Mouse (Mus musculus) layer of hippocampus, adult 9-11 months (tissue): ENCODE results near the gene Nmt2.
A peak's percentile ranks its signal among the peaks of the same experiment; 100 is the strongest.

Experiments used
- DNase-seq: peaks from one replicate; pipeline ENCODE4 v3.0.0; 2022

The Nmt2 gene

DNA sequence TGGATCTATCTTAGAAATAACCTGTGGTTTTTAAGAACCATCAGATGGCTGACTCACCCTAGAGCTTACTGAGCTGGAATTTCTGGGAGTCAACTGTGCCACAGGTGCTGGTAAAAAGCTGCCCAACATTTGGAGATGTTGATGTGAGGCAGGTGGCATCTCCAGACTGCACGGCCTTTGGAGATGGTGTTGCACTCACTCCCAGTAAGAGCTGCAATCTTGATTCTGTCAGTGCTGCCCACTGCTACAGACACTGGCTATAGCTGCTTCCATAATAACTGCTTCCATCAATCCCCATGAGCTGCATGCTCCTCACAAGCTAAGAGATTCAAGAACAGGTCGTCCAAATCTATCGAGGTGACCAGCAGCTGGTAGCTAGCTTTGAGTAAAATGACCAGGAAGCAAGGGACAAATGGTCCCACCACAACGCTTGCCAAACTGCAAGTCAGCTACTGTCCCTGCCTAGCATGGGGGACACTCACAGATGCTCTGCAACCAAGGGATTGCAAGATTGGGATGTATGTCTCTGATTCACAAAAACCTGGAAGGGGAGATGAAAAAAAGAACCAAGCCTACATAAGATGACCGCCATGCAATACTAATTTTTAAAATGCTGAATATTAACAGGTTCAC, 47.2 kb downstream of the Nmt2 start:
- DNase-seq: no peak

DNA sequence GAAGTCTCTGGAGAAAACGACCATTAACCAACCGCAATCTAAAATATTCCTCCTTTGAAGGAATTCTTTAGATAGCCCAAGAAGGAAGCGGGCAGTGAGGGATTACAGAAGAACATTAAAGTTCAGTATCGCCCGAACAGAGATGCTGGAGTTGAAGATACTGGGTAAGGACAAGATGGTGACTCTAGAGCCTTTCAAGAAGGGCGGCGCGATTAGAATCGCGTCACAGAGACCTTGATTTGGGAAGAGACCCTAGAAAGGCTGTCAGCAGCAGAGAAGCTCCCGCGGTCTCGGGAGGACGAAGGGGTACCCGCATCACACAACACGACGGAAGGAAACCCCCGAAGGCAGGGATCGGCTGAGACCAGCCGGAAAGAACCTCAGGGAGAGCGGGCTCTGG, 48.0 kb downstream of the Nmt2 start:
- no peak for DNase-seq

DNA sequence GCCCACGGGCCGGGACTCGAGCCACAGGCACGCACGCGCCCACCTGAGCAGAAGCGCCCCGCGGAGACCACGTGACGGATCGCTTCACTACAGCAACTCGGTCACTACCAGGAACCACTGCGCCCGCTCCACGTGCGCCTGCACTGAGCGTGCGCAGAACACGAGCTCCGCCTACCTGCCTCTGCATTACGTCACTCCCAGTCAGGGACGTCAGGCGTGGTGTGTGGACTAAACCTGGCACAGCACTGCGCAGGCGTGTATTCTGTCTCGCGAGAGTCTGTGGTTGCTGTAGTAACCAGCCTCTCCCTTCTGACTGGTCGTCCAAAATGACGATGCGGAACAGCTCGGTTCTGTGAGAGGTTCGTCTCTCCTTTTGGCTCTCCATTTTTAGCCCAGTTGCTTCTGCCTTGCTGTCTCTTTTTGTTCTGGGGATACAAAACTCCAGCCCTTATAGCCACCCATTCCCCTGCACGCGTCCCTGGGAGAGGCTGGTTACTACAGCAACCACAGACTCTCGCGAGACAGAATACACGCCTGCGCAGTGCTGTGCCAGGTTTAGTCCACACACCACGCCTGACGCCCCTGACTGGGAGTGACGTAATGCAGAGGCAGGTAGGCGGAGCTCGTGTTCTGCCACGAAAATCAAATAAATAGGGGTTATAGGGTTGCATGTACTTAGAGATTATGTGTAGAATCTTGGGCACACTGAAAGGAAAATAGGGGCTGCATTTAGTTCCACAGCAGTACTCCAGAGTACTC, 48.7 kb downstream of the Nmt2 start, which contains the start of gene Rpp38:
Rpp38 (minus strand) TSS at position 160 of the 759 bp plus-strand sequence.
- peak; percentile 100 for DNase-seq

DNA sequence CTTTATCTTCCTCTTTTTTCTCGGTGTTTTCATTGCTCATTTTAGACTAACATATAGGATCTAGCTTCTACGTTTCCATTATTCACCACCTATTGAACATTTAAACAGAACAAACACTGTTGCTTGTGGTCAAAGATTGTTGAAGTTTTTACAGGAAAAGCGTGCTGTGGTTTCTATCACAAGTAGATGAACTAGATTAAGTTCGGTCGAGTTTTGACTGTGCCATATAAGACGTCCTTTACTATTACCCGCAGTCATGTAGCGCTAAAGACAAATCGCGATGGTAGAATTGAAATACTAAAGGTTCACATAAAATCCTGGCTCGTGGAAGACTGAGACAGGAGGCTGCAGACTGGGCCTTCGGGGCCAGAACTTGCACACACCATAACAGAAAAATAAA, 49.7 kb downstream of the Nmt2 start:
- DNase-seq: no peak

DNA sequence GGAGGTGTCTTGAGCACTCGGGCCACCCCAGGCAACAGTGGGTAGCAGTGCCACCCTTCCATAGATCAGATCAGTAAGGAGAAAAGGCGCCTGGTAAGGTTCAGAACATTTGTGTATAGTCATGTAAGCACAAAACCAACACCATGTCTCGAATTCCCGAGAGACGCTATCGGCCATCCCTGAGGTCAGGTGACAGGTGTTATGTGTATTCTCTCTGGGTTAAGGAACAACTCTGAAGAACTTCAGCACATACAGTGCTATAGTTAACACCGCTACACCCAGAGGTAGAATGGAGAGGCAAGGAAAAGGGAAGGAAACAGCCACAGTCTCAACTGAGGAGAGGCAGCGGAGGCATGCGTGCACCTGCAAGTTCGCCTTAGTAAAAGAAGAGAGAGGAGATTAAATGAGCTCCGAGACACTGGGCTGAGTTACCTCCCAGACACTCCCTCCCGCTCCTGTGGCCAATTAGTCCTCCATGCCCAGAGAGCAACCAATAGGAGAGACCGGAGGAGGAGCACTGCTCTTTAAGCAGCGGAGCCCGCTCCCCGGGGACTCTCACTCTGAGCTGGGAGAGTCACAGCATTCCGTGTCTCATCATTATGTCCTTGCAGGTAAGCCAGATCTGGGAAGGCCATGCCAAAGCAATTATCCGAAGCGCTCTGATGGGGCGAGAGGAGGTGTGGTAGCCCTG, 51.7 kb downstream of the Nmt2 start, which contains the start of gene Acbd7:
Acbd7 (plus strand) TSS at position 558 of the 691 bp plus-strand sequence.
- peak; percentile 71 for DNase-seq

DNA sequence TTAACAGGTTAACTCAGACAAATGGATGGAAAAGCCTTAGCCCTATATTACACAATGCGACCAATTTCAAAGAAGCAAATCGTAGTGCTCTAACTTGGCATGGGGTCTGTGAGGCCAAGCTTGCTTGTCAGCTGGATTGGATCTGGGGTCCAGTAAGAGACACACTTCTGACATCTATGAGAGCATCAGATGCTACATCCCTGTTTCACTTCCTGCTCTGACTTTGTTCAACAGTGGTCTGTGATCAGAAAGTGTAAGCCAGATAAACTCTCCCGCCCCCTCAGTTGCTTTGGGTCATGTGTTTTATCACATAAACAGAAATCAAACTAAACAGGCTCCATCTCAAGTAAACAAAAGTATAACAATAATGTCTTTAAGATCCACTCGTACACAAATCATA, 64.4 kb downstream of the Nmt2 start:
- no peak for DNase-seq

DNA sequence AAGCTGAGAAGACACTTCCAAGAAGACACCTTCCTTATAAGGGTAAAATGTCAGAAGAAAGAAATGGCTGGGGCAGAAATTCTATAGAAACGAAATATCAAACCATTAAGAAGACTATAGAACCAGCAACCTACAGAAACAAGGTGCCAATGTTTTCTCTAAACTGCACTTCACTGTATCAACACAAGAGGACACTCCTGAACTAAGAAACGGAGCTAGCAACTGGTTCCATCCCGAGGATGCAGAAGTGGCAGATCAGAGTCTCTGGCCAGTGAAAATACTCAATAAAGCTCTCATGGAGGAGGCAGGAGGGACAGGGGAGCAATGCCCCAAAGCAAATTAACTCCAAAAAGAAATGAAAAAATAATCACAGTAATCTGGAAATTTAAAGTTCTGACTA, 64.9 kb downstream of the Nmt2 start:
- no peak for DNase-seq

DNA sequence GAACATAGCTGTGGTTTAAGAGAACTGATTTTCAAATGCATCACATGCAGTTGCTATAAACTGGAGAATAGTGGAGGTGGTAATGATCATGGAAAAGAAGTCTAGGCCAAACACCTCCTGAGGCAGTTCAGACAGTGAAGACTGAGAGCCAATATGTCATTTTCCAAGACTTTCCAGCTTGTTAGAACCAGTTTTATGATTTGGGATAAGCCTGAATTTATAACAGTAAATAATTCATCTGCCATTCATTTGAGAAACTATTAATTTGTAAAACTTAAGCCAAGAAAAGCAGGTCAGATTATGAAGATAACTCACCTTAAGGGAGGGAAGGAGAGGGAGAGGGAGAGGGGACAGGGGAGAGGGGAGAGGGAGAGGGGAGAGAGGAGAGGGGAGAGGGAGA, 69.1 kb downstream of the Nmt2 start:
- no peak for DNase-seq

DNA sequence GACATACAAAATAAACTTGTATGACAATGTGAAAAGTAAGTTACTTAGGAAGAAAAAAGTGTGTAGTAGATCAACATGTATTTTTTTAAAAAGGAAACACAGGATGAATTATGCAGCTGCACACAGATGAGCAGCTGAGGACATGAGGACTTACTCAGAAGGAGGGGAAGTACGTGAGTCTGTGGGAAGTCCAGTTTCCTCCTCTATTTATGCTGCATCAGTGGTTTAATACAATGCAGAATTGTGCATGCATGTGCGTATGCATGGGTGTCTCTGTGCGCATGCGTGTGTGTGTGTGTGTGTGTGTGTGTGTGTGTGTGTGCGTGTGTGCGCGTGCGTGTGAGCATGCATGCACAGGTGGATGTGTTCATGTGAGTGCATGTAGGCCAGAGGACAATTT, 71.8 kb downstream of the Nmt2 start:
- no peak for DNase-seq

DNA sequence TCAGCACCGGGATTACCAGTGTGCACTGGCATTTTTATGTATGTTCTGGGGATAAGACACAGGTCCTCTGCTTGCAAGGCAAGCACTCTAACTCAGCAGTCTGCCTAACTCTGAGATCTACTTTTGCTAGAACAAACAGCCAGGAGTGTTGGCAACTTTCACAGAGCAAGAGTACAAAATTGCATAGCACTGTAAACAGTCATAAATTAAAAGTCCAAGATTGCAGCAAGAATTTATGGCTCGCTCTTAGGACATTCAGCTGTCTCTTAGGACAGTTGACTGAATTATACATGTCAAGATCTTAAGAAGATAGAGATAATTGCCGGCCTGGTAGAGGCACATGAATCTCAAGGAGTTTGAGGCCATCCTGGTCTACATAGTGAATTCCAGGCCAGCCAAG, 72.3 kb downstream of the Nmt2 start:
- DNase-seq: no peak

DNA sequence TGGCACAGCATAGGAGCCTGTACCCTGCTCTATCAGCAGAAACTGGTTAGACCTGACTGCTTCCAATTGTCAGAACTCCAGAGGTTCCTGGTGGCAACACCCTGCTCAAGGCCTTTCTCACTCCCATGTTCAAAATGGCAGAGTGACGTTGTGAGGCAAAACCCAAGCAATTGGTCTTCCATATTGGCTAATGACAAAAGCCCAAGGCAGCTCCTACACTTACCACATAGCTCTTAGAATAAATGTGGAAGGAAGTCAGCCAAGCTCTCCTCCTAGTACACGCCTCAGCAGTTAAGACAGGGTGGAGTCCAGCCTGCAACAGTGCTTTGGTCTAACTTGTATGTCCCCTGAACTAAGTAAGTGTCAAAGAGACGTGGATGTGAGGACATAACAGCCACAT, 73.9 kb downstream of the Nmt2 start:
- DNase-seq: no peak

DNA sequence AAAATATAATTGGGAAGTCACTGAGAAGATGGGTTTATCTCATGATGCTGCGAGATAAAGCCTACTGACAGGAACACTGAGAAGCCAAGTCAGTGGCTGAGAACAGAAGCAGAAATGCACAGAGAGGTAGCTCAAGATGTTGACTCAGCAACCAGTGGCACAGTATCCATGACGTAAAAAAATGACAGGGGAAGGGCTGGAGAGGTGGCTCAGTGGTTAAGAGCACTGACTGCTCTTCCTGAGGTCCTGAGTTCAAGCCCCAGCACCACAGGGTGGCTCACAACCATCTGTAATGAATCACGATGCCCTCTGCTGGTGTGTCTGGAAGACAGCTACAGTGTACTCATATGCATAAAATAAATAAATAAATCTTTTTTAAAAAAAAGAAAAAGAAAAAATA, 77.1 kb downstream of the Nmt2 start:
- no peak for DNase-seq

DNA sequence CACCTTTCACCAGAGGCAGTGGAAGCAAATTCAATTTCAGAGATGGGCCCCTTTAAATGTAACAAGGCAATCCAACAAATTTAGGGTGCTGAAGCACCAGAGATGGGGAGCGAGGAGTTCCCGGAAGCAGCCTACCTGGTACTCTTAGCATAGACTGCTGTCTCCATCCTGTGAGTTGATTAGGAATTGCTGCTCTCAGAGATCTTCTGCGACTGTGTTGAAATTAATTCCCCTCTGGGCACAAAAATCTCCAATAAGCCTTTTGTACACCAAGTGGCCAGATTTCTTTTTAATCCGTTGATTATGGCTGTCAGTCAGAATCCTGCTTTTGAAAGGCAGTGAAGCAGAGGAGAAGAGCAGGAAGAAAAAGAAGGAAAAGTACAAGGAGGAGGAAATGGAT, 81.1 kb downstream of the Nmt2 start:
- DNase-seq: no peak
